Mouse (Mus musculus) stomach, embryonic 16.5 days (tissue): ENCODE results near the gene Col4a3bp. TPM values are rescaled to one million over a fixed set of nuclear protein-coding genes. Genes with fewer than 3 reads are reported as not detected.

Experiments
- ATAC-seq: fragments of 200-750 bp; cut with Nextera tagmentation; 2 replicates; pipeline ENCODE4 v1.8.0; 2017; ENCODE audit warnings: moderate number of reproducible peaks, moderate TSS enrichment; ENCODE audit not compliant: insufficient read depth, low FRiP score
- H3K27ac ChIP-seq: fragments of 300-500 bp; sonication (generic); 2 replicates; pipeline ENCODE4 v1.5.1; 2014; ENCODE audit warnings: low read length
- H3K27me3 ChIP-seq: fragments of 300-500 bp; sonication (generic); 2 replicates; pipeline ENCODE4 v1.6.1; 2014; ENCODE audit warnings: low read length, control low read depth, mixed read lengths; ENCODE audit not compliant: control insufficient read depth, insufficient read depth
- H3K36me3 ChIP-seq: fragments of 300-500 bp; sonication (generic); 2 replicates; pipeline ENCODE4 v1.6.1; 2014; ENCODE audit warnings: low read length; ENCODE audit not compliant: control insufficient read depth, insufficient read depth
- H3K4me1 ChIP-seq: fragments of 300-500 bp; sonication (generic); 2 replicates; pipeline ENCODE4 v1.6.1; 2014; ENCODE audit warnings: low read length, control low read depth, mixed read lengths; ENCODE audit not compliant: control insufficient read depth, insufficient read depth
- H3K4me2 ChIP-seq: fragments of 300-500 bp; sonication (generic); 2 replicates; pipeline ENCODE4 v1.6.1; 2014; ENCODE audit warnings: low read depth, low read length, mixed read lengths
- H3K4me3 ChIP-seq: fragments of 300-500 bp; sonication (generic); replicated peaks from 2 replicates; pipeline ENCODE4 v1.5.1; 2014; ENCODE audit warnings: mild to moderate bottlenecking, low read length
- H3K9ac ChIP-seq: fragments of 300-500 bp; sonication (generic); 2 replicates; pipeline ENCODE4 v1.6.1; 2014; ENCODE audit warnings: low read length
- H3K9me3 ChIP-seq: fragments of 300-500 bp; sonication (generic); replicated peaks from 2 replicates; pipeline ENCODE4 v1.6.1; 2016; ENCODE audit warnings: low read length, control low read depth; ENCODE audit not compliant: control insufficient read depth
- WGBS: fragments of 180-500 bp; shearing (Covaris S2); extraction: QIAGEN DNeasy Blood & Tissue Kit; methylation state at CpG from one replicate; pipeline ENCODE4 v1.1.7; 2014; 5-methylcytosine and 5-hydroxymethylcytosine counted together
- polyA plus RNA-seq: library from polyadenylated mRNA; unstranded; fragments of >200 nt; fragmentation: Nextera tagmentation; extraction: Ambion mirVana; gene quantifications from 2 replicates; pipeline ENCODE4 v1.2.1, GENCODE M21; 2015

Gene Col4a3bp
- 8.6 and 10.4 TPM in 2 replicates for polyA plus RNA-seq

DNA sequence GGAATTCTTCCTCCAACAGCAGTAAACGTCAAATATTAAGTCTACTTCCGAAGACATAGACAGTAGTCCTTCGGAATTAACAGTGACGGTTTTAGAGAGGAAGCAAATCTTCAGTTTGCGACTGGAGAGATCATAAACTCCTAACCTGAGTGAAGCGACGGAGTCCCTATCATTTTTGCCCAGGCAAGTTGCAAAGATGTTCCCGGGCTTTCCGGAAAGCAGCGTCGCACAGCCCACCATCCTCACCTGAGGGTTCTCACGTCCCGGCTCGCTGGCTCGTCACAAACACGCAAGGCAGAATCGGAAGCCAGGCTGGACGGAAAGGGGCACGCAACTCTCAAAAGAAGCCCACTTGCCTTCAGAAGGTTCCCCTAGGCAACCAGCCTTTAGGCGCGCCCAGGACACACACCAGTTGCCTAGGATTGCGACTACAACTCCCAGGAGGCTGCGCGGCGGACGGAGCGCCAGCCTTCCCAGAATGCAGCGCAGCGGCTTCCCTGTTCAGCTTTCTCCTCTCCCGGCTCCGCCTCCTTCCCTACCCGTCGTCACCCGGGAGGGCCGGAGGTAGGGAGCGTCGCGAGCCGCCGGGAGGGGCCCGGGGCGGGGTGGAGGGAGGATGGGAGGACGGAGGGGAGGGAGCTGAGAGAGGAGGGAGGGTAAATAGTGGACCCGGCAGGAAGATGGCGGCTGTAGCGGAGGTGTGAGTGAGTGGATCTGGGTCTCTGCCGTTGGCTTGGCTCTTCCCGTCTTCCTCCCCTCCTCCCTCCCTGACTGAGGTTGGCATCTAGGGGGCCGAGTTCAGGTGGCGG lies at the start of gene Col4a3bp, which contains the start of gene Polk:
Col4a3bp (plus strand) TSS at position 538 of the 809 bp plus-strand sequence.
Polk (minus strand) TSS at position 499 of the 809 bp plus-strand sequence.
- Histone ChIP-seq H3K27ac (peak within 1 kb of the TSS; percentile 92), H3K36me3 (no peaks in the 10 kb centered on the region), H3K4me3 (peak within 1 kb of the TSS; percentile 94), H3K9me3 (no peaks in the 10 kb centered on the region), H3K4me2 (peak within 1 kb of the TSS; percentile 64), H3K9ac (peak within 1 kb of the TSS; percentile 96), H3K4me1 (peaks cover 5% of the 10 kb centered on the region; the same call in 1 of the 2 replicates), H3K27me3 (no peaks in the 10 kb centered on the region)
- ATAC-seq = peak; percentile 99
- under 1% methylated on average over 50 of the region's 50 CpGs for WGBS

DNA sequence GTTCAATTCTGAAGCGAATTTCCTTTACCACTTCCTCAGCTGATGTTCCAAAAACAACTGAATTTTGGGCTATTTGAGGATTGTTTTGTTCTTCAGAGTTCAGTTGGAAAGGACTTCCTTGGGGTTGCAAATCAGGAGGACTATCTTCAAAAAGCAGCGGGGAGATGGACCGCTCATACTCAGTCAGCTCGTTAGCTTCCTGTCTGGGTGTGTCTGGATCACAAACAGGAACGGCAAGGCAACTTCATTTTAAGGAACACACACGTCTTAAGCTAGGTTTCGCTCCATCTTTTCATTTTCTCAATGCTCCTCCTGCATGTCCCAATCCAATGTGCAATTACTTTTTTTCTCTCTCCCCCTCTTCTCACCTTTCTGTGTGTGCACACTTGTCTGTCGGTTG lies 45.8 kb upstream of the Col4a3bp start:
- 81% methylated on average over 8 of the region's 8 CpGs for WGBS
- Histone ChIP-seq H3K4me3 (no peak overlapping the region), H3K4me1 (no peaks in the 10 kb centered on the region), H3K27me3 (no peaks in the 10 kb centered on the region), H3K4me2 (no peak overlapping the region), H3K9me3 (no peaks in the 10 kb centered on the region), H3K27ac (no peak overlapping the region), H3K36me3 (0 out of 2 replicates have a peak, but pooled peaks cover 4% of the 10 kb centered on the region), H3K9ac (no peak overlapping the region)
- ATAC-seq = no peak

DNA sequence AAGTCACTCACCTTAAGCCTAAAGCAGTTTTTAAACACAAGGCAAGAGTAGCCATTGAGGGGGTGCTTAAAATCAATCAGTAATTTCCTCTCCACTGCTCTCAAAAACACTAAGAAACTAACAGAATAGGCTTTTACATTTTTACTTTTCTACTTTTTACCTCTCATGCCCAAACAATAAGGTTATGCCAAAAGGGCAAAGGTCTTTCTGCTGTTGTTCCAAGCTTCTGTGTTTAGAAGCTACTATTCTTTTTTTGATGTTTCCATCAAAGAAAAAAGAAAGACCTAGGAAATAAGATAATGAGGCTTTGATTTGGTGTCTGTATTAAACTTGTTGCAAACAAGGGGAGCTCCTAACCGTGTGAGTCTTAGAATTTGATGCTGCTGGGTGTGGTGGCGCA lies 42.5 kb upstream of the Col4a3bp start:
- no peak for ATAC-seq
- Histone ChIP-seq H3K9me3 (no peaks in the 10 kb centered on the region), H3K9ac (no peak overlapping the region), H3K4me1 (no peaks in the 10 kb centered on the region), H3K27me3 (no peaks in the 10 kb centered on the region), H3K4me3 (no peak overlapping the region), H3K27ac (no peak overlapping the region), H3K36me3 (peaks cover 7% of the 10 kb centered on the region; the same call in 1 of the 2 replicates), H3K4me2 (no peak overlapping the region)
- WGBS = 83% methylated on average over 2 of the region's 2 CpGs

DNA sequence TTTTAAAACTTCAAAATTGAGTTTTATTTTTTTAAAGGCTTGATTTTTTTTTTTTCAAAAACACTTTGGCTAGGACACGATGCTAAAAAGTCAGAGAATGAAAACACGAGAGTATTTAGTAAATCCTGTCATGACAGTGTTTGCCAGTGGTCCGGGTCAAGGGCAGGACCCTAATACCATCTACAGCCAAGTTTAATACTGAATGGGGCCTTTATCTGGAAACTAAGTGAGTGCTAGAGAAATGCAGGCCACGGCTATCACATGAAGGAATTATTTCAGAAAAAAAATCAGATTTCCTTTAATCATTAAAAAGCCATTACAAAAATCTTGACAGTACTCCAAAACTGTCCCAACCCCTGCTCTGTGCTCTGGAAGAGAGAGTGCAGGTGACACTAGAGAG lies 36.8 kb upstream of the Col4a3bp start:
- Histone ChIP-seq H3K4me2 (no peak overlapping the region), H3K27me3 (no peaks in the 10 kb centered on the region), H3K9ac (no peak overlapping the region), H3K9me3 (no peaks in the 10 kb centered on the region), H3K4me3 (no peak overlapping the region), H3K4me1 (peaks cover 8% of the 10 kb centered on the region; the same call in 1 of the 2 replicates), H3K27ac (no peak overlapping the region), H3K36me3 (peaks cover 4% of the 10 kb centered on the region; the same call in 1 of the 2 replicates)
- WGBS = 69% methylated on average over 4 of the region's 4 CpGs
- no peak for ATAC-seq

DNA sequence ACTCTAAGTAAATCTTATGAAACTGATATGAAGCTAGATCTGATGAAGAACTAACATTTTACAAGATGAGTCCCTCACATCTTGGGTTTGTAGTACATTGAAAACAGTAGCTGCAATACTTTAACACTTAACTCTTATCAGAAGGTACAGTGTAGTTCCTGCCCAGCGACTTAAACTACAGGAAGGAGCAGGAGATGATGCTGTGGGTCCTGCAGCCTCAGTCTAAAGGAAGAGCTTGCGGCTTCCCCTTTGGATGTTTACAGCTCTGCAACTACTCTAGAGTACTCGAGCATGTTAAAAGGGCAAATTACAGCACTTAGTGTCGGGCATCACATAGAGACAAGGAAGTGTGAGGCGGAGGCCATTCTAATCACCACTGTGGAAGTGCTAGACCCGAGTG lies 36.1 kb upstream of the Col4a3bp start:
- Histone ChIP-seq H3K9me3 (no peaks in the 10 kb centered on the region), H3K4me2 (no peak overlapping the region), H3K4me1 (peaks cover 12% of the 10 kb centered on the region), H3K9ac (no peak overlapping the region), H3K27me3 (no peaks in the 10 kb centered on the region), H3K4me3 (no peak overlapping the region), H3K27ac (no peak overlapping the region), H3K36me3 (peaks cover 4% of the 10 kb centered on the region; the same call in 1 of the 2 replicates)
- WGBS = 73% methylated on average over 6 of the region's 6 CpGs
- ATAC-seq = no peak

DNA sequence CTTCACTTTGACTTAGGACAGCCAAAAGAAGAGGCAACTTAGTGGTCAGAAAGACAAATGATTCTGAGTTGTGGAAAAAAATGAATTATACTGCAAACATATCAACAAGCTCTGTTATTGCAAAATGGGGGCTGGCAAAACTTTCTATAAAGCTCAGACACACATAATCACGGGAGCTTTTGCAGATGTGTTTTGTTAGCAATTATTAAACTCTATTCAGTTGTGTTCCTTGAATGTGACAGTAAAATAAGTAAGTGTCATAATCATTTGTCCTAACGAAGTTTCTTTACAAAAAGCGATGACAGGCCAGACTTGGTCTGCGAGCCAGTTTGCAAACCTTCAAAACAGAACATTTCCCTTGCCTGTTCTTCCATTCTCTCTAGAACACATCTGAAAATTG lies 34.9 kb upstream of the Col4a3bp start:
- Histone ChIP-seq H3K9ac (no peak overlapping the region), H3K36me3 (peaks cover 4% of the 10 kb centered on the region; the same call in 1 of the 2 replicates), H3K4me3 (no peak overlapping the region), H3K4me1 (peaks cover 21% of the 10 kb centered on the region), H3K4me2 (no peak overlapping the region), H3K27me3 (no peaks in the 10 kb centered on the region), H3K9me3 (no peaks in the 10 kb centered on the region), H3K27ac (no peak overlapping the region)
- WGBS = 77% methylated on average over 4 of the region's 4 CpGs
- no peak for ATAC-seq

DNA sequence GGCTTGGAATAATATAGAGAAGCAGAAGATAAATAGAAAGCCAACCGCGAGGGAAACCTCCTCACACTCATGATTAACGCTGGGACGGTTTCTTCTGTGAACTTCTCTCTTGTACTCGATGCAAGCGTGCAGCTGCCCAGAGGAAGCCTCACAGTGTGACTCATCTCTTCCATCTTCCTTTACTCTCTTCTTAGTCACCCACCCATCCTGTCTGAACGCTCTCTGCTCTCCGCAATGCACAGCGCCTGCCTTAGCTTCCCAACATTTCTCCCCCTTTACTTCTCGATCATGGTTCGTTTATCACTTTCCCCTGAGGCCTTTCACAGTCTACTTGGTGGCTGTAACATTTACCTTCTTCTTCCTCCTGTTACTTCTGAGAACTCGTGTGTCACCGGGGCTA lies 31.8 kb upstream of the Col4a3bp start:
- H3K4me3 ChIP-seq = no peak overlapping the region
- no peaks in the 10 kb centered on the region for H3K9me3 ChIP-seq
- WGBS = 58% methylated on average over 13 of the region's 13 CpGs
- peak overlapping the region; percentile 42; the same call in 1 of the 2 replicates for H3K27ac ChIP-seq
- H3K9ac ChIP-seq = no peak overlapping the region
- H3K4me2 ChIP-seq = no peak overlapping the region
- no peak for ATAC-seq
- no peaks in the 10 kb centered on the region for H3K36me3 ChIP-seq
- H3K4me1 ChIP-seq = peaks cover 26% of the 10 kb centered on the region
- H3K27me3 ChIP-seq = no peaks in the 10 kb centered on the region

DNA sequence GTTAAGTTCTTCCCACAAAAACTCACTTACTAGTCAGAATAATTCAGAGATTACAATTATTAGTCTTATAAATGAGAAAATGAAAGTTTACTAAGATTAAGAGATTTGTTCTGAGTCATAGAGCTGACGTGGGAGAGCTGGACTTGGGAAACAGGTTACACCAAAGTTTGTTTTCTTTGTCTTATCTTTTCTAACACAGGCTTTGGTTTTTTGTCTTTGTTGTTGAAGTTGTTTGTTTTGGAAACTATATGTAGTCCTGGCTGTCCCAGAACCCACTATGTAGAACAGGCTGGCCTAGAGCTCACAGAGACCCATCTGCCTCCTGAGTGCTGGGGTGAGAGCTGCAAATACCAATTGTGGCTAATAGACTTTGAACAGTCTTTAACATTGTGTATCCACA lies 31.2 kb upstream of the Col4a3bp start:
- Histone ChIP-seq H3K9me3 (no peaks in the 10 kb centered on the region), H3K27ac (peak overlapping the region; percentile 42; the same call in 1 of the 2 replicates), H3K36me3 (no peaks in the 10 kb centered on the region), H3K9ac (no peak overlapping the region), H3K4me1 (peaks cover 26% of the 10 kb centered on the region), H3K4me3 (no peak overlapping the region), H3K27me3 (no peaks in the 10 kb centered on the region), H3K4me2 (no peak overlapping the region)
- WGBS = 72% methylated on average over 1 of the region's 1 CpGs
- no peak for ATAC-seq

DNA sequence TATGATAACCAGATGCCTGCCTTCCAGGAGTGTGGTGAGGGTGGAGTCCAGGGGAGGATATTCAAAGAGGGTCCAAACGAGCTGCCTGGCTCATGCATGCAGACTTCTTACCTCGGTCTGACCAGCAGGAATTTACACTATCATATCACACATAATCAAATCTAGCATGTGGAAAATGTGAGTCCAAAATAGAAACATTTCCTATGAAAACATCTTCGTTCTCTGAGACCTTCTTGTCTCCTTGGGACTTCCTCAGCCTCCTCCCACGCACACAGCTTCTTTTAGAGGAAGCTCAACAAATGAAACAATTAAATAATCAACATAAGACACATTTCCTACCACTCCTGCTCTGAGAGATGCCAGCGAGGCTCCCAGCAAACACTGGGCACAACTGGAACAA lies 30.5 kb upstream of the Col4a3bp start:
- no peak overlapping the region for H3K27ac ChIP-seq
- H3K4me1 ChIP-seq = peaks cover 26% of the 10 kb centered on the region
- no peak overlapping the region for H3K4me2 ChIP-seq
- H3K9ac ChIP-seq = no peak overlapping the region
- H3K4me3 ChIP-seq = no peak overlapping the region
- no peaks in the 10 kb centered on the region for H3K27me3 ChIP-seq
- H3K9me3 ChIP-seq = no peaks in the 10 kb centered on the region
- WGBS = 46% methylated on average over 5 of the region's 5 CpGs
- H3K36me3 ChIP-seq = no peaks in the 10 kb centered on the region
- no peak for ATAC-seq
